Mouse (Mus musculus) brain, embryonic 14.5 days (tissue): ENCODE measurements around the gene Supt5.

ENCODE experiments used
- CTCF ChIP-seq: fragments of 200-500 bp; IDR thresholded peaks from 2 replicates; pipeline ENCODE4 v1.5.1; 2012; ENCODE audit warnings: inconsistent platforms, mild to moderate bottlenecking, moderate library complexity, borderline replicate concordance; ENCODE audit not compliant: insufficient read depth, insufficient read length; ENCODE audit errors: extremely low read depth
- POLR2A ChIP-seq: fragments of 200-500 bp; IDR thresholded peaks from 2 replicates; pipeline ENCODE4 v1.6.1; 2012; ENCODE audit warnings: mild to moderate bottlenecking, inconsistent platforms, borderline replicate concordance; ENCODE audit not compliant: poor library complexity, insufficient read depth, insufficient read length, severe bottlenecking; ENCODE audit errors: extremely low read depth

DNA sequence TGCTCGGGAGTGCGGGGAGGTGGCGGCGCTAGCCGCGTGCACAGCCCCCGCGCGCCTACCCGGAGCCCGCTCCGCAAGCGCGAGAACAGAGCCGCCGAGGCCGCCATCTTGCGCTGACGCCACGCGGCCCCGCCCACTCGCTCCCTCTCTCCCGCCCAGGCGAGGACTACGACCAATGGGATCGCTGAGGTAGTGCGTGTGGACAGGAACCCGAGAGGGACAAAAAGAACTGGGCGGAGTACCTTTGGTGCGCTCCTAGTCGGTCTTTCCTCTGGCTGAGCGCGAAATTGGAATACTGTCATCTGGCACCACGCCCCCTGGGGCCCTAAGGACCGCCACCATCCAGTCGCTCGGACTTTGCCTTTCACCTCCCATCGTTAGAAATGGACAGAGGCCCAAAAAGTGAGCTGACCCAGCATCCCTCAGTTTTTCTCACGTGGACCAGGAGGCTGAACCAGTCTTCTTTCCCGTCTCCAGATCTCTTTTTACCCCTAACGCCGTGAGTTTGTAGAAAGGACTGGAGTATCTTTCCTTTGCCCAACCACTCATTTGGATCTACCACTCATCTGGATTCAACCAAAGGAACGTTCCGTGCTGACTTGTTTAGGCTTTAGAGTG is 26.5 kb downstream of the Supt5 start, which contains the start of gene Timm50:
- TF ChIP-seq CTCF (no peak), POLR2A (peak; percentile 94)
